Mouse (Mus musculus): ENCODE measurements around the gene Reck. TPM values are rescaled to one million over a fixed set of nuclear protein-coding genes. Genes with fewer than 3 reads are reported as not detected.

Gene Reck
- polyA plus RNA-seq (2021; fragmentation: Nextera tagmentation), result 1.5 and 2.6 TPM in 2 replicates
- long read RNA-seq, experiment 1, full-length matches to known transcripts, result 1 of 11 reads
- long read RNA-seq, experiment 1, partial matches to known transcripts, result 6 of 11 reads
- long read RNA-seq, experiment 1, other reads (novel, unspliced or antisense), result 4 of 11 reads
- long read RNA-seq, experiment 2, partial matches to known transcripts, result 0 of 2 reads
- long read RNA-seq, experiment 2, other reads (novel, unspliced or antisense), result 2 of 2 reads

GRCm38 (mm10) chr4:43875160-43875918, at the start of gene Reck:
Gene Reck, plus strand, starts transcription at chr4:43875530.

GRCm38 (mm10) chr4:43840101-43840500, 35.2 kb upstream of the Reck start, which contains the start of gene Olfr157:
Gene Olfr157, minus strand, starts transcription at chr4:43840201.

GRCm38 (mm10) chr4:43851265-43851664, 24.1 kb upstream of the Reck start, which contains the start of gene Olfr155:
Gene Olfr155, plus strand, starts transcription at chr4:43851565.

GRCm38 (mm10) chr4:43957292-43957845, 82.0 kb downstream of the Reck start, which contains the start of gene Glipr2:
Gene Glipr2, plus strand, starts transcription at chr4:43957401.

GRCm38 (mm10) chr4:43983181-43983580, 107.9 kb downstream of the Reck start, which contains the start of gene Ccin:
Gene Ccin, plus strand, starts transcription at chr4:43983483.

Other genes with a start within 250 kb of the Reck start
- gene Npr2, start 243.6 kb upstream of the Reck start, polyA plus RNA-seq (2021; fragmentation: Nextera tagmentation), result 4.9 and 5.0 TPM in 2 replicates
- gene Spag8, start 221.9 kb upstream of the Reck start, polyA plus RNA-seq (2021; fragmentation: Nextera tagmentation), result 1.2 and 1.6 TPM in 2 replicates
- gene Hint2, start 219.1 kb upstream of the Reck start, polyA plus RNA-seq (2021; fragmentation: Nextera tagmentation), result 134 and 151 TPM in 2 replicates
- 8.9 and 9.5 TPM in 2 replicates for gene Tmem8b, start 206.6 kb upstream of the Reck start, polyA plus RNA-seq (2021; fragmentation: Nextera tagmentation)
- 1.4 and 1.5 TPM in 2 replicates for gene Fam221b, start 206.4 kb upstream of the Reck start, polyA plus RNA-seq (2021; fragmentation: Nextera tagmentation)
- gene Olfr70, start 174.7 kb upstream of the Reck start, polyA plus RNA-seq (2021; fragmentation: Nextera tagmentation), result not detected in 2 replicates
- not detected in 2 replicates for gene Olfr71, start 165.3 kb upstream of the Reck start, polyA plus RNA-seq (2021; fragmentation: Nextera tagmentation)
- gene Hrct1, start 148.3 kb upstream of the Reck start, polyA plus RNA-seq (2021; fragmentation: Nextera tagmentation), result 1.2 and 1.6 TPM in 2 replicates
- gene Spaar, start 145.5 kb upstream of the Reck start, polyA plus RNA-seq (2021; fragmentation: Nextera tagmentation), result 0.23 and 0.25 TPM in 2 replicates
- not detected in 2 replicates for gene Olfr159, start 104.5 kb upstream of the Reck start, polyA plus RNA-seq (2021; fragmentation: Nextera tagmentation)
- not detected in 2 replicates for gene Olfr156, start 51.6 kb upstream of the Reck start, polyA plus RNA-seq (2021; fragmentation: Nextera tagmentation)
- gene Olfr157, start 35.3 kb upstream of the Reck start, polyA plus RNA-seq (2021; fragmentation: Nextera tagmentation), result not detected in 2 replicates
- not detected in 2 replicates for gene Olfr155, start 24.0 kb upstream of the Reck start, polyA plus RNA-seq (2021; fragmentation: Nextera tagmentation)
- gene Glipr2, start 81.9 kb downstream of the Reck start, polyA plus RNA-seq (2021; fragmentation: Nextera tagmentation), result 3.3 and 3.8 TPM in 2 replicates
- gene Ccin, start 108.0 kb downstream of the Reck start, polyA plus RNA-seq (2021; fragmentation: Nextera tagmentation), result not detected in 2 replicates
- 566 and 576 TPM in 2 replicates for gene Clta, start 128.9 kb downstream of the Reck start, polyA plus RNA-seq (2021; fragmentation: Nextera tagmentation)
- gene Gne, start 208.6 kb downstream of the Reck start, polyA plus RNA-seq (2021; fragmentation: Nextera tagmentation), result 23.1 and 27.8 TPM in 2 replicates